In the genomic region with DNA sequence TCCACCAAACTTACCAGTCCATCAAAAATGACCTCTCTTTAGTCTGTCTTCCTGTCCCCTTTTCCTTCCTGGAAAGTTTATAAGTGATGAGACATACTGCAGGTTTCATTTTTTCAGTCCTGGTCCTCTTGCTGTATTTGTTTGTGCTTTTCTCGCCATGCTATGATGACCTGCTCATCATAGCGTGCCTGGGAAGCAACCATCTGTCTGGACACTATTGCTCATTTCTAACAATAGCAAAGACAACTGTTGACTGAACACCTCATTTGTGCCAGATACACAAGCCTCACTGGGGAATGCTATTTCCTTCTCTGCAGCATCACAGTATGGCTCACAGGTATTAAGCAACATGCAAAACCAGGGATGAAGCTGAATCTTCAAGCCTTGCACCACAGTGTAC, we compare ENCODE assay signal across 21 mouse cellular contexts.
DNase-seq lines count a peak whose midpoint lies in the region; ATAC-seq and TF ChIP-seq lines count a peak whose summit lies in the region.
"Had no signal": no experiment of that assay in that cellular context is flagged by ENCODE, and none has a peak within 500 bp of the region (broad histone marks: within the 10 kb centered on the region; RNA-seq: fewer than 3 reads in every experiment).

No protein-coding gene starts in this region.

- peaks cover 14 to 39% of the 10 kb centered on the region in 2 experiments for H3K36me3 ChIP-seq in CH12.LX (replicated peaks in 1 of 2; ENCODE audit: control insufficient read depth in 1 of 2, insufficient read depth in 1 of 2, low read length in 1 of 2)
- no peaks in the 10 kb centered on the region for H3K36me3 ChIP-seq in intestine, embryonic 16.5 days (ENCODE audit: control insufficient read depth, insufficient read depth, low read length)
- H3K36me3 ChIP-seq: embryonic facial prominence, embryonic 13.5 days; forebrain, embryonic 12.5 days; heart, embryonic 15.5 days; hindbrain, embryonic 13.5 days; intestine, embryonic 15.5 days had no signal

- in situ Hi-C loops in CH12.LX (cut with MboI; ENCODE audit: low pct_ligation_motif_present, low pct_unique_long_range_greater_than_20kb, low sequenced_read_pairs) = no loop called here

- no peaks in the 10 kb centered on the region for H3K27me3 ChIP-seq in CH12.LX (replicated peaks)
- no peaks in the 10 kb centered on the region for H3K27me3 ChIP-seq in intestine, embryonic 16.5 days (replicated peaks; ENCODE audit: control insufficient read depth, insufficient read depth, low read length)
- H3K27me3 ChIP-seq: embryonic facial prominence, embryonic 13.5 days; forebrain, embryonic 12.5 days; heart, embryonic 15.5 days; hindbrain, embryonic 13.5 days; intestine, embryonic 15.5 days had no signal

- H3K4me1 ChIP-seq in CH12.LX (ENCODE audit: control insufficient read depth in 1 of 2, insufficient read depth in 2 of 2) = peaks cover 34 to 70% of the 10 kb centered on the region in 2 experiments
- peaks cover 4% of the 10 kb centered on the region; the same call in 1 of the 2 replicates for H3K4me1 ChIP-seq in intestine, embryonic 16.5 days (ENCODE audit: control insufficient read depth, insufficient read depth, low read length)
- H3K4me1 ChIP-seq: embryonic facial prominence, embryonic 13.5 days; forebrain, embryonic 12.5 days; heart, embryonic 15.5 days; hindbrain, embryonic 13.5 days had no signal

- H3K9ac ChIP-seq in CH12.LX (ENCODE audit: insufficient read depth, low read depth) = no peak overlapping the region
- no peak overlapping the region for H3K9ac ChIP-seq in intestine, embryonic 16.5 days (ENCODE audit: low read depth, low read length)
- H3K9ac ChIP-seq: embryonic facial prominence, embryonic 13.5 days; forebrain, embryonic 12.5 days; heart, embryonic 15.5 days; hindbrain, embryonic 13.5 days; intestine, embryonic 15.5 days had no signal

- H3K4me2 ChIP-seq in CH12.LX (ENCODE audit: insufficient read depth, low read depth, poor library complexity, severe bottlenecking) = no peak overlapping the region
- no peak overlapping the region for H3K4me2 ChIP-seq in intestine, embryonic 16.5 days (ENCODE audit: low read depth, low read length)
- H3K4me2 ChIP-seq: embryonic facial prominence, embryonic 13.5 days; forebrain, embryonic 12.5 days; heart, embryonic 11.5 days; heart, embryonic 15.5 days; hindbrain, embryonic 13.5 days; intestine, embryonic 15.5 days had no signal

- 79% methylated on average over 2 of the region's 2 CpGs for WGBS in intestine, embryonic 16.5 days

- ATAC-seq in intestine, embryonic 16.5 days = no peak
- ATAC-seq: forebrain, embryonic 16.5 days; hindbrain, postnatal 0 days; intestine, embryonic 15.5 days had no signal

- no peak for TF ChIP-seq POLR2A in CH12.LX (IDR thresholded peaks at IDR 0.05; ENCODE audit: low read depth, low read length)

- dilution Hi-C loops in CH12.LX (cut with MboI; ENCODE audit: extremely low pct_ligation_motif_present, extremely low pct_unique_long_range_greater_than_20kb, low sequenced_read_pairs) = no loop called here

- no peak for TF ChIP-seq RAD21 in CH12.LX (IDR thresholded peaks at IDR 0.05; ENCODE audit: low read depth, low read length)

- peaks cover 2% of the 10 kb centered on the region; the same call in 1 of the 2 replicates for H3K79me2 ChIP-seq in CH12.LX (replicated peaks; ENCODE audit: control insufficient read depth, extremely low read depth, insufficient read depth, poor library complexity, severe bottlenecking)

- TF ChIP-seq CTCF in CH12.LX (conservative IDR thresholded peaks at IDR 0.05 in 1 of 2, IDR thresholded peaks at IDR 0.05 in 1 of 2; ENCODE audit: low read depth in 2 of 2, low read length in 2 of 2) = no peak
- TF ChIP-seq CTCF in left cerebral cortex, adult 2 months (IDR thresholded peaks at IDR 0.05) = no peak

- peak; percentile 81 for TF ChIP-seq EP300 in CH12.LX (IDR thresholded peaks at IDR 0.05; ENCODE audit: low read length)

- intact Hi-C loops in left cerebral cortex, postnatal 25 days (cut with DNase I) = no loop called here
- intact Hi-C loops in left cerebral cortex, adult 2 months (cut with DNase I) = no loop called here

- H3K27ac ChIP-seq in CH12.LX (ENCODE audit: insufficient read depth, low read depth) = peak overlapping the region; percentile 94
- no peak overlapping the region for H3K27ac ChIP-seq in left cerebral cortex, adult 2 months
- H3K27ac ChIP-seq in intestine, embryonic 16.5 days (ENCODE audit: low read length) = no peak overlapping the region
- H3K27ac ChIP-seq: embryonic facial prominence, embryonic 13.5 days; forebrain, embryonic 12.5 days; heart, adult 2 months; heart, embryonic 15.5 days; hindbrain, embryonic 13.5 days; hindbrain, postnatal 0 days; intestine, embryonic 15.5 days had no signal

- peak; percentile 64 for DNase-seq in CH12.LX (ENCODE audit: extremely low read depth)
- peak; percentile 20 for DNase-seq in cerebellum, adult 11 months
- peak; percentile 28 for DNase-seq in cerebellum, adult 8-10 months
- DNase-seq in cerebellum, postnatal 14 days = peak; percentile 9 to 23
- DNase-seq in left cerebral cortex, postnatal 25 days (ENCODE audit: low spot score in 2 of 2) = no peak
- DNase-seq in spleen, postnatal 4 days (ENCODE audit: low spot score in 2 of 2) = no peak
- DNase-seq in left cerebral cortex, adult 2 months (ENCODE audit: extremely low spot score in 1 of 2, low spot score in 2 of 2) = no peak
- DNase-seq: adrenal gland, adult 8-10 months; gastrocnemius, postnatal 14 days; heart, adult 2 months; heart, postnatal 14 days; kidney, adult 2 months had no signal

- H3K4me3 ChIP-seq in CH12.LX (replicated peaks in 1 of 3; ENCODE audit: low read depth in 2 of 3, low read length in 2 of 3, poor library complexity in 1 of 3) = no peak overlapping the region
- H3K4me3 ChIP-seq in left cerebral cortex, adult 2 months = no peak overlapping the region
- no peak overlapping the region for H3K4me3 ChIP-seq in intestine, embryonic 16.5 days (ENCODE audit: low read length)
- H3K4me3 ChIP-seq: embryonic facial prominence, embryonic 13.5 days; forebrain, embryonic 12.5 days; heart, adult 2 months; heart, embryonic 15.5 days; hindbrain, embryonic 13.5 days; intestine, embryonic 15.5 days had no signal

- peaks cover 3% of the 10 kb centered on the region for H3K9me3 ChIP-seq in CH12.LX (replicated peaks; ENCODE audit: low read length)
- no peaks in the 10 kb centered on the region for H3K9me3 ChIP-seq in intestine, embryonic 16.5 days (ENCODE audit: control insufficient read depth, low read length)
- H3K9me3 ChIP-seq: embryonic facial prominence, embryonic 13.5 days; forebrain, embryonic 12.5 days; heart, embryonic 15.5 days; hindbrain, embryonic 13.5 days; intestine, embryonic 15.5 days had no signal

TF ChIP-seq in CH12.LX, 34 proteins besides CTCF, POLR2A, EP300 and RAD21 (continues in another document):
- TF ChIP-seq GABPA (IDR thresholded peaks at IDR 0.05; ENCODE audit: insufficient replicate concordance, low read depth, low read length) (no peak), JUND (conservative IDR thresholded peaks at IDR 0.05; ENCODE audit: low read depth, low read length) (peak; percentile 43), KAT2A (IDR thresholded peaks at IDR 0.05; ENCODE audit: insufficient replicate concordance, low read length) (0 out of 2 replicates have a peak, but pooled peaks have one; percentile 26), MXI1 (IDR thresholded peaks at IDR 0.05; ENCODE audit: low read depth, low read length) (no peak), JUN (IDR thresholded peaks at IDR 0.05; ENCODE audit: insufficient read depth, low read depth, low read length) (peak; percentile 57), ZNF384 (IDR thresholded peaks at IDR 0.05; ENCODE audit: low read depth, low read length) (peak; percentile 41; the same call in 1 of the 2 replicates), IRF4 (IDR thresholded peaks at IDR 0.05; ENCODE audit: low read depth, low read length) (peak; percentile 66), ELF1 (IDR thresholded peaks at IDR 0.05; ENCODE audit: low read depth, low read length) (peak; percentile 35; the same call in 1 of the 2 replicates), ETS1 (conservative IDR thresholded peaks at IDR 0.05; ENCODE audit: low read depth, low read length) (peak; percentile 91), CHD2 (IDR thresholded peaks at IDR 0.05; ENCODE audit: low read length) (peak; percentile 65), HCFC1 (IDR thresholded peaks at IDR 0.05; ENCODE audit: low read depth, low read length) (no peak), NRF1 (IDR thresholded peaks at IDR 0.05; ENCODE audit: low read depth, low read length) (no peak), MAZ (IDR thresholded peaks at IDR 0.05; ENCODE audit: low read depth, low read length) (no peak), USF1 (IDR thresholded peaks at IDR 0.05; ENCODE audit: low read depth, low read length) (no peak), ZC3H11A (IDR thresholded peaks at IDR 0.05; ENCODE audit: low read depth, low read length) (no peak), UBTF (IDR thresholded peaks at IDR 0.05; ENCODE audit: low read depth, low read length) (no peak), MAX (IDR thresholded peaks at IDR 0.05; ENCODE audit: low read length) (peak; percentile 72), CHD1 (IDR thresholded peaks at IDR 0.05; ENCODE audit: low read depth, low read length) (0 out of 2 replicates have a peak, but pooled peaks have one; percentile 25), E2F4 (IDR thresholded peaks at IDR 0.05; ENCODE audit: insufficient replicate concordance, low read depth, low read length) (0 out of 2 replicates have a peak, but pooled peaks have one; percentile 14), ZMIZ1 (IDR thresholded peaks at IDR 0.05; ENCODE audit: low read depth, low read length) (0 out of 2 replicates have a peak, but pooled peaks have one; percentile 48), POLR2AphosphoS2 (IDR thresholded peaks at IDR 0.05; ENCODE audit: low read depth, low read length) (no peak), USF2 (conservative IDR thresholded peaks at IDR 0.05; ENCODE audit: low read depth, low read length) (no peak), SIN3A (IDR thresholded peaks at IDR 0.05; ENCODE audit: low read length) (0 out of 2 replicates have a peak, but pooled peaks have one; percentile 40), ZKSCAN1 (IDR thresholded peaks at IDR 0.05; ENCODE audit: borderline replicate concordance, low read depth, low read length) (no peak), MAFK (IDR thresholded peaks at IDR 0.05; ENCODE audit: insufficient replicate concordance, low read length) (no peak), TCF12 (IDR thresholded peaks at IDR 0.05; ENCODE audit: low read depth, low read length) (peak; percentile 67), PAX5 (IDR thresholded peaks at IDR 0.05; ENCODE audit: low read length) (no peak), NELFE (IDR thresholded peaks at IDR 0.05; ENCODE audit: low read depth, low read length) (no peak), TBP (conservative IDR thresholded peaks at IDR 0.05; ENCODE audit: low read depth, low read length) (no peak), BHLHE40 (IDR thresholded peaks at IDR 0.05; ENCODE audit: low read depth, low read length) (peak; percentile 68), RCOR1 (conservative IDR thresholded peaks at IDR 0.05; ENCODE audit: low read depth, low read length) (peak; percentile 34; the same call in 1 of the 2 replicates)

Comparison
In these comparisons a context has a peak if more than half of its experiments do, and no peak if none do; other contexts are left out.
1. DNase-seq: peak in CH12.LX (single experiment), cerebellum, adult 11 months (single experiment), cerebellum, adult 8-10 months (single experiment) and cerebellum, postnatal 14 days (2 of 2); none in left cerebral cortex, postnatal 25 days (0 of 2), spleen, postnatal 4 days (0 of 2) and left cerebral cortex, adult 2 months (0 of 2).